1 mouse cellular context compared by ENCODE assay signal in the genomic region with DNA sequence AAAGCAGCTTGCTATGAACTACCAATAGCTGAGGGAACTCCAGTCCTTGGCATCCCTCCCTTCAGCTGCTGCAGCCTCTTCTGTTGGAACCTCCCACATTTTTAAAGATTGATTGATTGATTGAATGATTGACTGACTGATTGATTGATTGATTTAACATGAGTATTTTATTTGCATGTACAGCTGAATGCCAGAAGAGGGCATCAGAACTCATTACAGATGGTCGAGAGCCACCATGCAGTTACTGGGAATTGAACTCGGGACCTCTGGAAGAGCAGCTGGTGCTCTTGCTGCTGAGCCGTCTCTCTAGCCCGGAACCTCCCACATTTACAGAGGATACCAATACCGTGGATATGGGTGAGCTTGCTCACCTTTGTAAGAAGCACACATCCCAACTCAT.
TF ChIP-seq lines count a peak whose summit lies in the region.

No protein-coding gene starts in this region.

TF ChIP-seq in MEL, 35 proteins besides CTCF, POLR2A, EP300 and RAD21:
- TF ChIP-seq SMC3 (IDR thresholded peaks at IDR 0.05; ENCODE audit: low read depth, low read length) (peak; percentile 34; the same call in 1 of the 2 replicates), HCFC1 (IDR thresholded peaks at IDR 0.05; ENCODE audit: low read depth, low read length) (no peak), MAZ (IDR thresholded peaks at IDR 0.05; ENCODE audit: low read depth, low read length) (no peak)
TF ChIP-seq in MEL: peak in this region for 1.
